Mouse (Mus musculus) liver, postnatal 0 days (tissue): ENCODE data around the gene Clstn1.

ENCODE experiments used
- CTCF ChIP-seq: sonication (generic); IDR thresholded peaks from 2 replicates; pipeline ENCODE4 v1.5.1; 2016; ENCODE audit warnings: antibody characterized with exemption, low read depth
- EP300 ChIP-seq: IDR thresholded peaks from 2 replicates; pipeline ENCODE4 v1.6.1; 2016; ENCODE audit warnings: antibody characterized with exemption, low read depth, mild to moderate bottlenecking

GRCm38 (mm10) chr4:149556111-149556510 is 30.2 kb upstream of the Clstn1 start:
- TF ChIP-seq CTCF = no peak
- TF ChIP-seq EP300 = no peak
